Mouse (Mus musculus) midbrain, embryonic 11.5 days (tissue): ENCODE results near the gene Syne3. TPM values are rescaled to one million over a fixed set of nuclear protein-coding genes. Genes with fewer than 3 reads are reported as not detected.
A peak's percentile ranks its signal among the peaks of the same experiment; 100 is the strongest.

Experiments used
- ATAC-seq: fragments of 200-750 bp; cut with Nextera tagmentation; 2 replicates; pipeline ENCODE4 v1.8.0; 2017; ENCODE audit warnings: moderate TSS enrichment, moderate library complexity; ENCODE audit not compliant: low FRiP score
- DNase-seq: peaks from one replicate; pipeline ENCODE4 v3.0.0; 2015; ENCODE audit warnings: low spot score; ENCODE audit errors: missing footprints
- H3K27ac ChIP-seq: fragments of 300-500 bp; sonication (generic); 2 replicates; pipeline ENCODE4 v1.5.1; 2014; ENCODE audit warnings: low read depth, low read length
- H3K27me3 ChIP-seq: fragments of 300-500 bp; sonication (generic); 2 replicates; pipeline ENCODE4 v1.6.1; 2014; ENCODE audit warnings: mild to moderate bottlenecking, low read length, moderate library complexity, mixed read lengths; ENCODE audit not compliant: control insufficient read depth, insufficient read depth
- H3K36me3 ChIP-seq: fragments of 300-500 bp; sonication (generic); 2 replicates; pipeline ENCODE4 v1.6.1; 2014; ENCODE audit warnings: mild to moderate bottlenecking, low read length, moderate library complexity, mixed read lengths; ENCODE audit not compliant: control insufficient read depth, insufficient read depth
- H3K4me1 ChIP-seq: fragments of 300-500 bp; sonication (generic); 2 replicates; pipeline ENCODE4 v1.6.1; 2014; ENCODE audit warnings: low read length; ENCODE audit not compliant: control insufficient read depth, insufficient read depth
- H3K4me2 ChIP-seq: fragments of 300-500 bp; sonication (generic); 2 replicates; pipeline ENCODE4 v1.6.1; 2014; ENCODE audit warnings: mild to moderate bottlenecking, moderate library complexity
- H3K4me3 ChIP-seq: fragments of 300-500 bp; sonication (generic); 2 replicates; pipeline ENCODE4 v1.5.1; 2014; ENCODE audit warnings: low read depth, low read length
- H3K9ac ChIP-seq: fragments of 300-500 bp; sonication (generic); 2 replicates; pipeline ENCODE4 v1.6.1; 2014; ENCODE audit warnings: low read length
- H3K9me3 ChIP-seq: fragments of 300-500 bp; sonication (generic); 2 replicates; pipeline ENCODE4 v1.6.1; 2016; ENCODE audit warnings: low read length; ENCODE audit not compliant: control insufficient read depth
- WGBS: fragments of 180-500 bp; shearing (Covaris S2); extraction: QIAGEN DNeasy Blood & Tissue Kit; methylation state at CpG from one replicate; pipeline ENCODE4 v1.1.7; 2014; 5-methylcytosine and 5-hydroxymethylcytosine counted together
- polyA plus RNA-seq: library from polyadenylated mRNA; unstranded; fragments of >200 nt; fragmentation: Nextera tagmentation; extraction: Ambion mirVana; gene quantifications from 2 replicates; pipeline ENCODE4 v1.2.1, GENCODE M21; 2014

Syne3 gene
- polyA plus RNA-seq, 1 experiment from 2014 or later = not detected

GRCm38 (mm10) chr12:104969618-104970017 is 40.0 kb downstream of the Syne3 start:
- no peak overlapping the region for H3K4me2 ChIP-seq
- 89% methylated on average over 4 of the region's 4 CpGs for WGBS
- H3K27me3 ChIP-seq = no peaks in the 10 kb centered on the region
- no peak overlapping the region for H3K9ac ChIP-seq
- H3K4me3 ChIP-seq = no peak overlapping the region
- H3K4me1 ChIP-seq = no peaks in the 10 kb centered on the region
- H3K36me3 ChIP-seq = no peaks in the 10 kb centered on the region
- ATAC-seq (no peak), DNase-seq (peak; percentile 47)
- no peak overlapping the region for H3K27ac ChIP-seq
- H3K9me3 ChIP-seq = no peaks in the 10 kb centered on the region

DNA sequence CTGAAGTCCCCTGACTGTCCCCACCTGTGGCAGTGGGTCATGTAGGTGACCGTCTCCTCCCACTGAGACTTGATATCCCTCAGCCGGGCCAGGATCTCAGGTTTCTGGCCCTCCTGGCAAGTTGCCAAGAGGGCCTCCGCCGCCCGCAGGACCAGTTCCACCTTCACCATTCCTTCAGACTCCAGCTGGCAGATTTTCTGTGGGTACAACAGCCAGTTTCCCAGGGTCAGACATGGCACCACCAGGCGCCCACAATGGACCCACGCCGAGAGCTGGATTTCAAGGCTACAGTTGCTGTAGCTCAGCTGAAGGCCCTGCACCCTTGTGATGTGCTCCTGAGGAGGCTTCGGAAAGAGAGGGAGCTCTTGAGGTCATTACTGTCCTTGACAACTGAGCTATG is 40.4 kb downstream of the Syne3 start:
- Histone ChIP-seq H3K9ac (no peak overlapping the region), H3K4me1 (no peaks in the 10 kb centered on the region), H3K9me3 (no peaks in the 10 kb centered on the region), H3K4me3 (no peak overlapping the region), H3K4me2 (no peak overlapping the region), H3K36me3 (no peaks in the 10 kb centered on the region), H3K27ac (no peak overlapping the region), H3K27me3 (no peaks in the 10 kb centered on the region)
- WGBS = 88% methylated on average over 9 of the region's 9 CpGs
- DNase-seq = peak; percentile 68
- ATAC-seq = no peak

DNA sequence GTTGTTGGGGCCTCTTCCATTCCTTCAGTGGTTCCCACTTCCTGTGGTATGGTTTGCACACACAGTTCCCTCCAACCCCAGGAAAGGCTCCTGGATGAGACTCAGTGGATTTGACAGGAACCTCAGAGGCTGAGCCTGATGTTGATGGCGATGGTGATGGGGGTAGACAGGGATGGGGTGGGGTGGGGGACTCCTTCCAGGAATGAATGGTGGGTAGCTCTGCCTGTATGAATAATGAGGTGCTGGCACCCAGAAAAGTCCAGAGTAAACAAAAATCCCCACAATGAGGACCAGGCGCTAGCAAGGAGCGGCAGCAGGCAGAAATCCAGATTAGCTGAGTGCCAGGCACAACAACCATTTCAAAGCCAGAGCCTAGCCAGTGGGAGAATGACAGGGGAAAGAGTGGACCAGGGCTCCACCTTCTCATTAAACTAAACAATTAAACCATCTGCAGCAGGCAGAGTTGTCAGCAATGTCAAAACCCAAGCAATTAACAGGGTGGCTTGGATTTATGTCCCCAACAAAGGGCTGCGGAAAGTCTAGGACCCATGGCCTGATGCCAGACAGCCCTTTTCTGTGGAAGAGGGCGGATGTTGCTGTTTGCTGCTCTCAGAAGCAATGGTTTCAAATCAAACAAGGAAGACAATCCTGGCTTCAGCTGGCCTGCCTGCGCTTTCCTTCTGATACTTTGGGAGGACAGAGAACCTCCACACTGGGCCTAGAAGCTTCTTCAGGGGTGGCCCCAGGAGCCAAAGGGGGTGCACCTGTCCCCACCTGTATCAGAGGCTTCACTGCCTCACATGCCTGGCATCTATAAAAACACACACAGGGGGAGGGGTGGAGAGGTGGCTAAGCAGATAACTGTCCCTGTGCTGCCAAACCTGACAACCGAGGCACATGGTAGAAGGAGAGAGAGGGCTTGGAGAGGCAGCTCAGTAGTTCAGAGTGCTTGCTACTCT is 44.4 kb downstream of the Syne3 start:
- no peaks in the 10 kb centered on the region for H3K27me3 ChIP-seq
- DNase-seq (peak; percentile 70), ATAC-seq (no peak)
- 78% methylated on average over 7 of the region's 7 CpGs for WGBS
- H3K27ac ChIP-seq = no peak overlapping the region
- no peaks in the 10 kb centered on the region for H3K36me3 ChIP-seq
- H3K4me2 ChIP-seq = no peak overlapping the region
- no peaks in the 10 kb centered on the region for H3K4me1 ChIP-seq
- no peaks in the 10 kb centered on the region for H3K9me3 ChIP-seq
- no peak overlapping the region for H3K9ac ChIP-seq
- no peak overlapping the region for H3K4me3 ChIP-seq

DNA sequence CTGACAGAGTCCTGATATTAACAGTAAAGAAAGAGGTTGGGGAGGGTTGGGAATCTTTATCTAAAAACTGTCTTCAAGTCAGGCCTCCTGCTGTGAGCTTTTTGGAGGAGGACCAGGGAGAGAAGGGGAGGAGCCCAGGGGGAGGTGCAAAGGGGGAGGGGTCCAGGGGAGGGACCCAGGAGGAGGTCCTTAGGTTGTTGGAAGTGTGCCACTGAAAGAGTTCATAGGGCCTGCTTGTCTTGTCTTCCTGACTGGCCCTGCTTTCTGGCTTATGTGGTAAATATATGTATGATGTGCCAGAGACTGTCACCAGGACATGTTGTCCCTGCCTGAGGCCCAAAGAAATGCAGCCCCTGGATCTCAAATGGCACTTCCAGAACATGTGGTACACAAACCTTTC is 49.2 kb downstream of the Syne3 start:
- no peaks in the 10 kb centered on the region for H3K36me3 ChIP-seq
- H3K27ac ChIP-seq = no peak overlapping the region
- H3K9me3 ChIP-seq = no peaks in the 10 kb centered on the region
- H3K27me3 ChIP-seq = no peaks in the 10 kb centered on the region
- no peaks in the 10 kb centered on the region for H3K4me1 ChIP-seq
- no peak overlapping the region for H3K9ac ChIP-seq
- no peak for ATAC-seq
- no peak overlapping the region for H3K4me2 ChIP-seq
- H3K4me3 ChIP-seq = no peak overlapping the region
- DNase-seq = peak; percentile 68

DNA sequence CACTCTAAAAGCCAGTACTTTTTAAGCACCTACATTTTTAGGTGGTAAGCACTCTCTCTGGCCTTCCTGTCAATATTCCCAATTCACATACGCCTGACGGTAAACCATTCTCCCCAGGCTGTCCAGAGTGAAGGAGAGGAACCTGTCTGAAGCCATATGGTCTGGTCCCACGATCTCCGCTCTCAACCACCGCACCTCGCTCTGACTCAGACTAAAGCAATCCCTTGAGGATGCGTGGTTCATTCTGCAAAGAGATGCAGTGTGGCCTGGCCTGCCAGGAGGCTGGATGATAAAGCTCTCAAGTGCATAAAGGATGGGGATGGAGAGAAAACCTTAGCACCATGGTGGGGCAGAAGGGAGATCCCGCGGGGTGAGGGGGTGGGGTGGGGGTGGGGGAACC is 49.6 kb downstream of the Syne3 start:
- H3K9me3 ChIP-seq = no peaks in the 10 kb centered on the region
- DNase-seq = no peak
- WGBS = 73% methylated on average over 9 of the region's 9 CpGs
- no peaks in the 10 kb centered on the region for H3K4me1 ChIP-seq
- no peak overlapping the region for H3K4me3 ChIP-seq
- no peak overlapping the region for H3K4me2 ChIP-seq
- no peaks in the 10 kb centered on the region for H3K36me3 ChIP-seq
- H3K27me3 ChIP-seq = no peaks in the 10 kb centered on the region
- no peak for ATAC-seq
- no peak overlapping the region for H3K27ac ChIP-seq
- H3K9ac ChIP-seq = no peak overlapping the region

DNA sequence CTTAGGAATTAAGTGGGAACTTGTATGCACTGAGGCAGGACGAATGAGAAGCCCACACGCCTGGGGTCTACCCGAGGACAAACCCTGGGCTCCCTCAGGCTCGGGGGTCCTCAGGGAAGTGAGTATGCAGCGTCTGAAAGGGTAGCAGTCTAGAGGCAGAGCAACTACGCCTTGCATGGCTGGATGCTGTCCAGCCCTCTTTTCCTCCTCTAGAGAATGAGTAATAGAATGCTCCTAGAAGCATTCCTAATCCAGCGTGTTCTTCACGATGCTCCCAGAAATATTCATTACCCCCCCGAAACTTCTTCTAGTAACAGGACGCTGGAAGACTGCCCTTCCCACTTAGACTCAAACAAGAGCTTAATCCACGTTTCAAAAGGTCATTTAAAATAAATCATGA is 51.3 kb downstream of the Syne3 start:
- Histone ChIP-seq H3K27ac (no peak overlapping the region), H3K9me3 (no peaks in the 10 kb centered on the region), H3K4me3 (no peak overlapping the region), H3K9ac (no peak overlapping the region), H3K27me3 (no peaks in the 10 kb centered on the region), H3K36me3 (no peaks in the 10 kb centered on the region), H3K4me2 (no peak overlapping the region), H3K4me1 (no peaks in the 10 kb centered on the region)
- ATAC-seq = no peak
- WGBS = 85% methylated on average over 11 of the region's 11 CpGs
- DNase-seq = no peak

- DNase-seq = peak; percentile 76
These were observed 52.4 kb downstream of the Syne3 start for GRCm38 (mm10) chr12:104957165-104957564.

GRCm38 (mm10) chr12:104956406-104956805 is 53.2 kb downstream of the Syne3 start:
- ATAC-seq (no peak), DNase-seq (peak; percentile 57)
- H3K4me3 ChIP-seq = no peak overlapping the region
- H3K36me3 ChIP-seq = no peaks in the 10 kb centered on the region
- no peak overlapping the region for H3K9ac ChIP-seq
- 87% methylated on average over 6 of the region's 6 CpGs for WGBS
- no peaks in the 10 kb centered on the region for H3K9me3 ChIP-seq
- H3K4me1 ChIP-seq = no peaks in the 10 kb centered on the region
- H3K4me2 ChIP-seq = no peak overlapping the region
- H3K27ac ChIP-seq = no peak overlapping the region
- no peaks in the 10 kb centered on the region for H3K27me3 ChIP-seq

More at GRCm38 (mm10) chr12:104957165-104957564, 52.4 kb downstream of the Syne3 start:
- WGBS = 90% methylated on average over 1 of the region's 1 CpGs
- no peak for ATAC-seq
- H3K9me3 ChIP-seq = no peaks in the 10 kb centered on the region
- no peak overlapping the region for H3K27ac ChIP-seq
- H3K36me3 ChIP-seq = no peaks in the 10 kb centered on the region
- H3K4me1 ChIP-seq = no peaks in the 10 kb centered on the region
- H3K4me2 ChIP-seq = no peak overlapping the region
- H3K9ac ChIP-seq = no peak overlapping the region
- no peaks in the 10 kb centered on the region for H3K27me3 ChIP-seq
- no peak overlapping the region for H3K4me3 ChIP-seq

DNA sequence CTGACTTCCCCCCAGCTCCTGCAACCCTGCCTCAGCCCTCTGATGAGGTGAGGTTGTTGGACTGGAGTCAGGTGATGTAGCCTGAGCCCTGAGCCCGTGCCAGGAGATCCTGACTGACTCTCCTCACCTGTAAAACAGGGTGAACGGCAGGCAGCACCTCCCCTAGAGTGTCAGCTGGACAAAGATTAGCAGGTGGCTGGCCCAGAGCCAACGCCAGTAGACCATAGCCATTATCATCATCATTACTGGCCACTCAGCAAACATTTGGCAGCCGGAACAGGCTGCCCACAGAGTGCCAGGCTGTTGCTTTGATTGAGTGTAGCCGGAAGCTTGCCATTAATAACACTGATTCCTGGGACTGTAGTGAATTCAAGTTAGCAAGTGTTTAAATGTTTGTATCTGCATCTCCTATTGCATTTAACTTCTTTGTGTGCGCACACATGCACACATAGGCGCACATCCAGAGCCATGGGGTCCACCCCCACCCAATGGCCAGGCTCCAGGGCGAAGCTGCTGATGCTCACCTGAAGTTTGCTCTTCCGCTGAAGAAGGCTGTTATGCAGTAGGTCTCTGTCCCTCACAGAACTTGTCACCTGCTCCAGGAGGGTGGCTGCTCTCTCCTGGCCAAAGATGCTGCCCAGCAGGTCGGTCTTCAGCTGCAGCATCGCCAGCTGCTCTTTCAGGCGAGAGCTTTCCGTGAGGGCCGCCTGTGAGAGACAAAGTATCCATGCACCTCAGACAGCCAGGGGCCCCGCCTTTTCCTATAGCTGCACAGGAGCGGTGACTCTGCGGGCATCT is 54.4 kb downstream of the Syne3 start:
- no peaks in the 10 kb centered on the region for H3K27me3 ChIP-seq
- H3K36me3 ChIP-seq = no peaks in the 10 kb centered on the region
- H3K4me3 ChIP-seq = no peak overlapping the region
- H3K4me2 ChIP-seq = no peak overlapping the region
- peak; percentile 53 for DNase-seq
- no peak for ATAC-seq
- H3K4me1 ChIP-seq = no peaks in the 10 kb centered on the region
- H3K27ac ChIP-seq = no peak overlapping the region
- 78% methylated on average over 17 of the region's 17 CpGs for WGBS
- H3K9ac ChIP-seq = no peak overlapping the region
- H3K9me3 ChIP-seq = no peaks in the 10 kb centered on the region
